Mouse (Mus musculus) embryonic facial prominence, embryonic 10.5 days (tissue): ENCODE results near the gene Klf12. TPM values are rescaled to one million over a fixed set of nuclear protein-coding genes. Genes with fewer than 3 reads are reported as not detected.

ENCODE experiments used
- DNase-seq: peaks from one replicate; pipeline ENCODE4 v3.0.0-alpha.2; 2017; ENCODE audit warnings: low spot score
- H3K27ac ChIP-seq: fragments of 300-500 bp; sonication (generic); replicated peaks from 2 replicates; pipeline ENCODE4 v1.5.1; 2016; ENCODE audit warnings: mild to moderate bottlenecking
- H3K27me3 ChIP-seq: fragments of 300-500 bp; sonication (generic); replicated peaks from 2 replicates; pipeline ENCODE4 v1.6.1; 2016; ENCODE audit warnings: low read depth, mild to moderate bottlenecking; ENCODE audit not compliant: poor library complexity, severe bottlenecking
- H3K36me3 ChIP-seq: fragments of 300-500 bp; sonication (generic); replicated peaks from 2 replicates; pipeline ENCODE4 v1.6.1; 2016; ENCODE audit warnings: mild to moderate bottlenecking, moderate library complexity
- H3K4me1 ChIP-seq: fragments of 300-500 bp; sonication (generic); 2 replicates; pipeline ENCODE4 v1.6.1; 2016
- H3K4me3 ChIP-seq: fragments of 300-500 bp; sonication (generic); 2 replicates; pipeline ENCODE4 v1.5.1; 2016; ENCODE audit warnings: mild to moderate bottlenecking, moderate library complexity
- H3K9me3 ChIP-seq: fragments of 300-500 bp; sonication (generic); 2 replicates; pipeline ENCODE4 v1.6.1; 2016; ENCODE audit warnings: mild to moderate bottlenecking
- WGBS: fragments of 180-500 bp; shearing (Covaris S2); methylation state at CpG from one replicate; pipeline ENCODE4 v1.1.7; 2016; 5-methylcytosine and 5-hydroxymethylcytosine counted together
- polyA plus RNA-seq: library from polyadenylated mRNA; unstranded; fragments of >200 nt; fragmentation: Nextera tagmentation; extraction: Ambion mirVana; gene quantifications from 2 replicates; pipeline ENCODE4 v1.2.1, GENCODE M21; 2016

Gene Klf12
- polyA plus RNA-seq, 1 experiment from 2014 or later = 20.3 TPM

GRCm38 (mm10) chr14:100113419-100113818 lies 171.1 kb downstream of the Klf12 start:
- WGBS = 51% methylated on average over 6 of the region's 6 CpGs
- H3K27ac ChIP-seq = no peak overlapping the region
- DNase-seq = no peak
- no peak overlapping the region for H3K4me3 ChIP-seq
- no peaks in the 10 kb centered on the region for H3K9me3 ChIP-seq
- H3K36me3 ChIP-seq = peaks cover 5% of the 10 kb centered on the region
- no peaks in the 10 kb centered on the region for H3K27me3 ChIP-seq
- peaks cover 30% of the 10 kb centered on the region for H3K4me1 ChIP-seq

DNA sequence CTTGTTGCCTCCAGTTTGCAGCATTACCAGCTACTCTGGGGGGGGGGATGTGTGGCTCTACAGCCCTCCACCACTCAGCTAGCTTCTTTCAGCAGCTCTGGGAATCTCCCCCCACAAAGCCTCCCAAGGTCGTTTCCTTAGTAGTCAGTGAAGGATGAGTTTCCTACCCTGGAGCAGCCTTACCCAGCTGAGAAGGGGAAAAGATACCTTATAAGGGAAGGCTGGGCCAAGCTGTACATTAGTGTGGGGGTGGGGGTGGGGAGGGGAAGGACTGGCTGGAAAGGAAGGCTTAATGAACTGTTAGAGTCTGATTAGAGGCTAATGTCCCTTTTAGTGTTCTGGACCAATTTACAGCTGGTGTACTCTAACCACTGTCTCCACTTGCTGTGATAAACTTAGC lies 172.7 kb downstream of the Klf12 start:
- 7% methylated on average over 1 of the region's 1 CpGs for WGBS
- H3K4me3 ChIP-seq = no peak overlapping the region
- H3K4me1 ChIP-seq = peaks cover 30% of the 10 kb centered on the region
- no peaks in the 10 kb centered on the region for H3K27me3 ChIP-seq
- H3K27ac ChIP-seq = peak overlapping the region; percentile 14; the same call in 1 of the 2 replicates
- no peaks in the 10 kb centered on the region for H3K9me3 ChIP-seq
- DNase-seq = peak; percentile 26
- peaks cover 7% of the 10 kb centered on the region for H3K36me3 ChIP-seq

DNA sequence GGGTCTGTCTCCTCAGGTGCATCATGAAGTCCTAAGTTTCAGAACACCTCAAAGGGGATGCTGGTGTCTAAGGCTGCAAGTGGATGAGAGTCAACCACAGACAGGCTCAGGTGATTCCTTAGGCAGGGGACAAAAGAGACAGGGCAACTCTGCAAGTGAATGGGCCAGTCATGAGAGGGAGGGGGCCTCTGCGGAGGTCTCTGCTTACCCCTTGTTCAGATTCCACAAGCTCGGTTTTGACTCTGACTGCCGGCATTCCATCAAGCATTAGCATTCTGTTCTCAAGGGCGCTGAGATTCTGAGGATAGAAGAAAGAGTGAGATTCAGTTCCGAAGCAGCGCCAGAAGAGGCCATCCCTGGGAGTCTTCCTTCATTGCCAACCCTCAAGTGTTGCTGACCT lies 174.9 kb downstream of the Klf12 start:
- H3K4me3 ChIP-seq = no peak overlapping the region
- no peak overlapping the region for H3K27ac ChIP-seq
- H3K27me3 ChIP-seq = no peaks in the 10 kb centered on the region
- peaks cover 13% of the 10 kb centered on the region for H3K36me3 ChIP-seq
- 20% methylated on average over 6 of the region's 6 CpGs for WGBS
- peaks cover 30% of the 10 kb centered on the region for H3K4me1 ChIP-seq
- H3K9me3 ChIP-seq = no peaks in the 10 kb centered on the region
- DNase-seq = peak; percentile 21

DNA sequence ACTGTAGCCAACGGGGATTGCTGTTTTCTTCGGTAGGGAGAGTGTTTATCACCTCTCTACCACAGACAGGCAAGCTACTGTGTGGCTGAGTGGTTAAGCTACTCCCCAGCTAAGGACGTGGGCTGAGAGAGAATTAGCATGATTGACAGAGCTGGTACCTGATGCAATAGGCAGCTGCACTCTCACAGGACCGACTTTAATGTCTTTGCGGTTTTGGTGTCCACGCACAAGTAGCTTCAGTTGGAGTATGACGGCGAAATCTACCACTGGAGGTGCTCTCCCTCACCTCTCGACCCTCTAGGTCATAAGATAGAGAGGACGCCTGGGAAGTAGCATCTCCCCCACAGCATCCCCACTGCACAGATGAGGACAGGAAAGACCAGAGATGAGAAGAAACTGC lies 178.9 kb downstream of the Klf12 start:
- peaks cover 17% of the 10 kb centered on the region for H3K36me3 ChIP-seq
- H3K4me1 ChIP-seq = peaks cover 5% of the 10 kb centered on the region
- WGBS = 87% methylated on average over 10 of the region's 10 CpGs
- H3K27ac ChIP-seq = no peak overlapping the region
- H3K4me3 ChIP-seq = no peak overlapping the region
- DNase-seq = no peak
- no peaks in the 10 kb centered on the region for H3K27me3 ChIP-seq
- H3K9me3 ChIP-seq = no peaks in the 10 kb centered on the region

- H3K4me1 ChIP-seq = peaks cover 4% of the 10 kb centered on the region
- no peaks in the 10 kb centered on the region for H3K27me3 ChIP-seq
- peaks cover 17% of the 10 kb centered on the region for H3K36me3 ChIP-seq
- no peaks in the 10 kb centered on the region for H3K9me3 ChIP-seq
- 92% methylated on average over 12 of the region's 12 CpGs for WGBS
- DNase-seq = no peak
- no peak overlapping the region for H3K27ac ChIP-seq
- no peak overlapping the region for H3K4me3 ChIP-seq
These were observed 179.7 kb downstream of the Klf12 start for GRCm38 (mm10) chr14:100104818-100105217.

- H3K36me3 ChIP-seq = peaks cover 16% of the 10 kb centered on the region
- H3K27ac ChIP-seq = no peak overlapping the region
- DNase-seq = no peak
- H3K9me3 ChIP-seq = no peaks in the 10 kb centered on the region
- H3K4me3 ChIP-seq = no peak overlapping the region
- WGBS = 75% methylated on average over 6 of the region's 6 CpGs
- H3K27me3 ChIP-seq = no peaks in the 10 kb centered on the region
- H3K4me1 ChIP-seq = no peaks in the 10 kb centered on the region
These were observed 180.7 kb downstream of the Klf12 start for GRCm38 (mm10) chr14:100103818-100104217.

- DNase-seq = no peak
- Histone ChIP-seq H3K4me1 (peaks cover 15% of the 10 kb centered on the region), H3K4me3 (no peak overlapping the region), H3K36me3 (no peaks in the 10 kb centered on the region), H3K27ac (no peak overlapping the region), H3K27me3 (no peaks in the 10 kb centered on the region), H3K9me3 (no peaks in the 10 kb centered on the region)
- WGBS = 75% methylated on average over 10 of the region's 10 CpGs
These were observed 187.0 kb downstream of the Klf12 start for GRCm38 (mm10) chr14:100097208-100098189.

DNA sequence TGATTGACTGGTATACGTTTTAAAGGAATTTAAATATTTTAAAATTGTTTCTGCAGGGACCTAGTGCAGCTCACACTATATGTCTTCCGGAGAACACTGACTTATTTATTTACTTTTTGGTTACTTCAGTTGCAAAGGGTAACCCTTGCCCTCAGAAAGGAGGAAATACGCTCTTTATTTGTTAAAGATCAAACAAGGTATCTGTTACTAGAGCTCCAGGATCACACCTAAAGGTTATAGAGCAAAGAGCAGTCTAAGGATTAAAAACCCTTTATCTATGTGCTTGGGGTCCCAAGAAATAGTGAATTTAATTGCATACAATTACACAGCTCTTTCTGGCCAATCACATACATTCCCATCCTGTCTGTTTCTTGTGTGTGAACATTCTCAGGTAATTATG lies 188.7 kb downstream of the Klf12 start:
- H3K27me3 ChIP-seq = no peaks in the 10 kb centered on the region

GRCm38 (mm10) chr14:100090517-100090916 lies 194.0 kb downstream of the Klf12 start:
- Histone ChIP-seq H3K27me3 (no peaks in the 10 kb centered on the region), H3K27ac (no peak overlapping the region), H3K4me1 (no peaks in the 10 kb centered on the region), H3K4me3 (no peak overlapping the region), H3K9me3 (no peaks in the 10 kb centered on the region), H3K36me3 (peaks cover 6% of the 10 kb centered on the region)
- 91% methylated on average over 1 of the region's 1 CpGs for WGBS
- no peak for DNase-seq

More for the DNA sequence above, 188.7 kb downstream of the Klf12 start:
- Histone ChIP-seq H3K27ac (no peak overlapping the region), H3K36me3 (no peaks in the 10 kb centered on the region), H3K4me3 (no peak overlapping the region), H3K9me3 (no peaks in the 10 kb centered on the region), H3K4me1 (peaks cover 15% of the 10 kb centered on the region)
- DNase-seq = no peak
- WGBS = 77% methylated on average over 3 of the region's 3 CpGs

DNA sequence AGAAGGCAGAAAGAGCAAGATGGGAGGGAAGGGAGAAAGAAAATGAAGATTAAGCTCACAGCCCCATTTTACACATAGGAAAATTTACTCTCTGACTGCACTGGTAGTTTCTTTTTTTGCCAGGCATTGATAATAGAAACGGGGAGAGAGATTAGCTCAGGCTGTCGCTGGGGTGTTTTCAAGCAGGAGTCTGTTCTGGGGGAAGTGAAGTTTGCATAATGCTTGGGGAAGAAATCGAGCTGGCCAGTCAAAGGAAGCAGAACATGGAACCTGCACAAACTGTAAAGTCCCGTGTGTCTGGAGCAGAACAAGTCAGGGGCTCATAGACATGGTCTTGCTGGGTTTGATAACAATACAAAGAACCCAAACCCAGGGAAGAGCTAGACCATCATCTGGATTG lies 204.9 kb downstream of the Klf12 start:
- 77% methylated on average over 4 of the region's 4 CpGs for WGBS
- no peaks in the 10 kb centered on the region for H3K27me3 ChIP-seq
- no peak overlapping the region for H3K27ac ChIP-seq
- H3K4me1 ChIP-seq = no peaks in the 10 kb centered on the region
- no peak overlapping the region for H3K4me3 ChIP-seq
- H3K36me3 ChIP-seq = no peaks in the 10 kb centered on the region
- H3K9me3 ChIP-seq = no peaks in the 10 kb centered on the region
- DNase-seq = no peak

DNA sequence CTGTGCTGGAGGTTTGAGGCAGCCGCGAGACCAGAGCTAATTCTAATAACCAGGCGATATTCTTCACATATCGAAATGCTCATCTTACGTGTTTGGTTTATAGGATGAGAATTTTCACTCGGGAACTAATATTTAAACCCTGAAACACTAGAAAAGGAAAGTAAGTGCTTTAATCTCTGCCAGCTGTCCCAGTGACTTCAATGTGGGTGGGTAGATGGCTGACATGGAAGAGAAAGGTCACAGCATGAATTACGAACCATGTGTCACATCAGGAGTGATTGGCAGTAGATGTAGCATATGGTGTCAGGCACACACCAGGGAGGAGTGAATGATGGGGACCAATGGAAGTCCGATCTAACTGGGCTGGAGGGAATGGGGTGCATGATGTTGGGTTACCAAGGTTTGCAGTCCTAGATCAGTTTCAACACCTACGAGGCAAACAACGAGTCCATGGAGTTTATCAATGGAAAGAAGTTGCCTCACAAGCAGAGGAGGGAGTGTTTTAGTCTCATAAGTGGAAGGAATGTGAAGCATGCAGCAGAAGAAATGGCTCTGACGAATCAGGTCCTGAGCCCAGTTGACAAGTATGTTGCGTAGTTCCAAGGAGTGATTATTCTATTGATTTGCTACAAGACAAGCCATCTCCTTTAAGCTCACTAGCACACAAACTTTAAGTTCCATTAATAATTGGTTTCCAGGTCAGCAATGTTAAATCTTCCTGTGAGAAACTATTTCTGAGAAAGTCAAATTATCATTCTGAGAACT lies 211.9 kb downstream of the Klf12 start:
- Histone ChIP-seq H3K9me3 (no peaks in the 10 kb centered on the region), H3K36me3 (no peaks in the 10 kb centered on the region), H3K27me3 (no peaks in the 10 kb centered on the region), H3K4me1 (peaks cover 23% of the 10 kb centered on the region), H3K27ac (no peak overlapping the region), H3K4me3 (no peak overlapping the region)
- no peak for DNase-seq
- 72% methylated on average over 12 of the region's 12 CpGs for WGBS

GRCm38 (mm10) chr14:100069543-100070090 lies 214.9 kb downstream of the Klf12 start:
- Histone ChIP-seq H3K4me1 (peaks cover 23% of the 10 kb centered on the region), H3K4me3 (no peak overlapping the region), H3K9me3 (no peaks in the 10 kb centered on the region), H3K36me3 (no peaks in the 10 kb centered on the region), H3K27ac (no peak overlapping the region), H3K27me3 (no peaks in the 10 kb centered on the region)
- 36% methylated on average over 2 of the region's 2 CpGs for WGBS
- no peak for DNase-seq
